Mouse (Mus musculus): ENCODE measurements around the gene Gm26965. TPM values are rescaled to one million over a fixed set of nuclear protein-coding genes. Genes with fewer than 3 reads are reported as not detected.

Gm26965 gene
- polyA plus RNA-seq (2015; fragmentation: Nextera tagmentation; extraction: Ambion mirVana): not detected in 2 replicates

GRCm38 (mm10) chr13:67525753-67526410, at the start of gene Gm26965, which contains the start of gene Zfp87:
TSS of gene Gm26965 (minus strand) at chr13:67526151.
TSS of gene Zfp87 (minus strand) at chr13:67526177.
- H3K9ac ChIP-seq: peak within 1 kb of the TSS; percentile 73
- WGBS: under 1% methylated on average over 27 of the region's 27 CpGs
- H3K4me3 ChIP-seq (replicated peaks): peak within 1 kb of the TSS; percentile 78
- peak within 1 kb of the TSS; percentile 80 for H3K4me2 ChIP-seq (replicated peaks)
- peak within 1 kb of the TSS; percentile 68 for H3K27ac ChIP-seq
- peak; percentile 100 for ATAC-seq
- 0 out of 2 replicates have a peak, but pooled peaks cover under 1% of the 10 kb centered on the region for H3K36me3 ChIP-seq
- H3K4me1 ChIP-seq (replicated peaks): peaks cover 4% of the 10 kb centered on the region; the same call in 1 of the 2 replicates
- no peaks in the 10 kb centered on the region for H3K27me3 ChIP-seq (replicated peaks)
- H3K9me3 ChIP-seq: no peaks in the 10 kb centered on the region

GRCm38 (mm10) chr13:67572591-67573189, 46.7 kb upstream of the Gm26965 start:
- H3K9me3 ChIP-seq: no peaks in the 10 kb centered on the region
- H3K9ac ChIP-seq: no peak overlapping the region
- H3K27me3 ChIP-seq (replicated peaks): no peaks in the 10 kb centered on the region
- no peak overlapping the region for H3K4me2 ChIP-seq (replicated peaks)
- 77% methylated on average over 5 of the region's 5 CpGs for WGBS
- H3K4me1 ChIP-seq (replicated peaks): no peaks in the 10 kb centered on the region
- no peak overlapping the region for H3K27ac ChIP-seq
- H3K4me3 ChIP-seq (replicated peaks): no peak overlapping the region
- no peak for ATAC-seq
- H3K36me3 ChIP-seq: no peaks in the 10 kb centered on the region

- no peaks in the 10 kb centered on the region for H3K36me3 ChIP-seq
- H3K4me1 ChIP-seq (replicated peaks): peaks cover 6% of the 10 kb centered on the region
- H3K27me3 ChIP-seq (replicated peaks): no peaks in the 10 kb centered on the region
- WGBS: 80% methylated on average over 4 of the region's 4 CpGs
- H3K4me3 ChIP-seq (replicated peaks): peak within 1 kb of the TSS; percentile 83
- no peaks in the 10 kb centered on the region for H3K9me3 ChIP-seq
- peak within 1 kb of the TSS; percentile 90 for H3K27ac ChIP-seq
- no peak for ATAC-seq
- peak within 1 kb of the TSS; percentile 89 for H3K9ac ChIP-seq
- H3K4me2 ChIP-seq (replicated peaks): peak within 1 kb of the TSS; percentile 58
These were observed 27.8 kb upstream of the Gm26965 start, which contains the start of gene Zfp748 for GRCm38 (mm10) chr13:67553730-67554129. TSS of gene Zfp748 (minus strand) at chr13:67553830.

GRCm38 (mm10) chr13:67552505-67553346, 26.8 kb upstream of the Gm26965 start:
- under 1% methylated on average over 44 of the region's 44 CpGs for WGBS
- peak overlapping the region; percentile 90 for H3K27ac ChIP-seq
- H3K27me3 ChIP-seq (replicated peaks): no peaks in the 10 kb centered on the region
- peak; percentile 99 for ATAC-seq
- no peaks in the 10 kb centered on the region for H3K9me3 ChIP-seq
- H3K4me3 ChIP-seq (replicated peaks): peak overlapping the region; percentile 83
- H3K4me2 ChIP-seq (replicated peaks): peak overlapping the region; percentile 58
- peaks cover 6% of the 10 kb centered on the region for H3K4me1 ChIP-seq (replicated peaks)
- H3K9ac ChIP-seq: peak overlapping the region; percentile 89
- no peaks in the 10 kb centered on the region for H3K36me3 ChIP-seq

GRCm38 (mm10) chr13:67545941-67546340, 20.0 kb upstream of the Gm26965 start:
- 88% methylated on average over 1 of the region's 1 CpGs for WGBS
- Histone ChIP-seq H3K4me2 (replicated peaks) (no peak overlapping the region), H3K27me3 (replicated peaks) (no peaks in the 10 kb centered on the region), H3K36me3 (peaks cover 20% of the 10 kb centered on the region), H3K9me3 (no peaks in the 10 kb centered on the region), H3K4me1 (replicated peaks) (no peaks in the 10 kb centered on the region), H3K27ac (no peak overlapping the region), H3K9ac (no peak overlapping the region), H3K4me3 (replicated peaks) (no peak overlapping the region)
- no peak for ATAC-seq

- Histone ChIP-seq H3K36me3 (no peaks in the 10 kb centered on the region), H3K4me3 (replicated peaks) (no peak overlapping the region), H3K27ac (no peak overlapping the region), H3K27me3 (replicated peaks) (no peaks in the 10 kb centered on the region), H3K4me1 (replicated peaks) (peaks cover 4% of the 10 kb centered on the region; the same call in 1 of the 2 replicates), H3K4me2 (replicated peaks) (no peak overlapping the region), H3K9me3 (no peaks in the 10 kb centered on the region), H3K9ac (no peak overlapping the region)
- 57% methylated on average over 3 of the region's 3 CpGs for WGBS
- ATAC-seq: no peak
These were observed 1.2 kb upstream of the Gm26965 start for GRCm38 (mm10) chr13:67527049-67527730.

GRCm38 (mm10) chr13:67500908-67501307, 25.0 kb downstream of the Gm26965 start:
- no peak; the same call in 1 of the 2 replicates for ATAC-seq
- Histone ChIP-seq H3K36me3 (no peaks in the 10 kb centered on the region), H3K27ac (no peak overlapping the region), H3K4me3 (replicated peaks) (no peak overlapping the region), H3K9ac (no peak overlapping the region), H3K27me3 (replicated peaks) (no peaks in the 10 kb centered on the region), H3K4me2 (replicated peaks) (no peak overlapping the region), H3K4me1 (replicated peaks) (0 out of 2 replicates have a peak, but pooled peaks cover 4% of the 10 kb centered on the region), H3K9me3 (no peaks in the 10 kb centered on the region)
- WGBS: 78% methylated on average over 1 of the region's 1 CpGs

GRCm38 (mm10) chr13:67500084-67500719, 25.7 kb downstream of the Gm26965 start, which contains the start of gene Zfp58:
TSS of gene Zfp58 (minus strand) at chr13:67500555.
- H3K4me2 ChIP-seq (replicated peaks): peak within 1 kb of the TSS; percentile 64
- no peaks in the 10 kb centered on the region for H3K27me3 ChIP-seq (replicated peaks)
- H3K4me1 ChIP-seq (replicated peaks): 0 out of 2 replicates have a peak, but pooled peaks cover 4% of the 10 kb centered on the region
- H3K9me3 ChIP-seq: no peaks in the 10 kb centered on the region
- H3K9ac ChIP-seq: peak within 1 kb of the TSS; percentile 61
- 0 out of 2 replicates have a peak, but pooled peaks cover under 1% of the 10 kb centered on the region for H3K36me3 ChIP-seq
- under 1% methylated on average over 22 of the region's 22 CpGs for WGBS
- peak; percentile 98 for ATAC-seq
- peak within 1 kb of the TSS; percentile 66; the same call in 1 of the 2 replicates for H3K27ac ChIP-seq
- H3K4me3 ChIP-seq (replicated peaks): peak within 1 kb of the TSS; percentile 68

- Histone ChIP-seq H3K27me3 (replicated peaks) (no peaks in the 10 kb centered on the region), H3K4me3 (replicated peaks) (no peak overlapping the region), H3K27ac (no peak overlapping the region), H3K36me3 (peaks cover 24% of the 10 kb centered on the region), H3K9me3 (no peaks in the 10 kb centered on the region), H3K9ac (no peak overlapping the region), H3K4me1 (replicated peaks) (0 out of 2 replicates have a peak, but pooled peaks cover 4% of the 10 kb centered on the region), H3K4me2 (replicated peaks) (no peak overlapping the region)
- 91% methylated on average over 1 of the region's 1 CpGs for WGBS
- ATAC-seq: no peak
These were observed 30.3 kb downstream of the Gm26965 start for GRCm38 (mm10) chr13:67495631-67496030.

- no peak overlapping the region for H3K27ac ChIP-seq
- H3K4me3 ChIP-seq (replicated peaks): peak overlapping the region; percentile 61
- H3K9me3 ChIP-seq: no peaks in the 10 kb centered on the region
- 36% methylated on average over 8 of the region's 8 CpGs for WGBS
- peak overlapping the region; percentile 70 for H3K4me2 ChIP-seq (replicated peaks)
- peak overlapping the region; percentile 56; the same call in 1 of the 2 replicates for H3K9ac ChIP-seq
- H3K4me1 ChIP-seq (replicated peaks): no peaks in the 10 kb centered on the region
- peaks cover 3% of the 10 kb centered on the region; the same call in 1 of the 2 replicates for H3K36me3 ChIP-seq
- peak; percentile 66 for ATAC-seq
- H3K27me3 ChIP-seq (replicated peaks): no peaks in the 10 kb centered on the region
These were observed 41.5 kb downstream of the Gm26965 start for GRCm38 (mm10) chr13:67484424-67484811.
